Mouse (Mus musculus) MEL (cell line): ENCODE measurements around the gene Hnrnpul1.

Experiments used
- CTCF ChIP-seq, 3 experiments: IDR thresholded peaks in 2 of 3; conservative IDR thresholded peaks in 1 of 3; 2 replicates each; pipeline ENCODE4 v1.5.1; 2011 to 2012; ENCODE audit warnings: low read length in 3 of 3, low read depth in 2 of 3, mild to moderate bottlenecking in 2 of 3, improper control_type of control experiment in 1 of 3, inconsistent platforms in 1 of 3, mixed read lengths in 1 of 3, moderate library complexity in 1 of 3; ENCODE audit not compliant: control insufficient read depth in 1 of 3, insufficient read depth in 1 of 3, poor library complexity in 1 of 3, severe bottlenecking in 1 of 3
- JUND ChIP-seq: IDR thresholded peaks from 2 replicates; pipeline ENCODE4 v1.6.1; 2011; ENCODE audit warnings: low read depth, mild to moderate bottlenecking, improper control_type of control experiment, low read length
- MAX ChIP-seq: IDR thresholded peaks from 2 replicates; pipeline ENCODE4 v1.6.1; 2011; ENCODE audit warnings: low read length, improper control_type of control experiment
- POLR2A ChIP-seq, 2 experiments: IDR thresholded peaks; 2 replicates each; pipeline ENCODE4 v1.6.1; 2011 to 2012; ENCODE audit warnings: low read length in 2 of 2, mild to moderate bottlenecking in 2 of 2, control low read depth in 1 of 2, improper control_type of control experiment in 1 of 2, low read depth in 1 of 2, moderate library complexity in 1 of 2; ENCODE audit not compliant: control insufficient read depth in 1 of 2, insufficient read depth in 1 of 2, poor library complexity in 1 of 2
- RCOR1 ChIP-seq: IDR thresholded peaks from 2 replicates; pipeline ENCODE4 v1.6.1; 2012; ENCODE audit warnings: low read depth, mild to moderate bottlenecking, inconsistent platforms, low read length, improper control_type of control experiment
- TAL1 ChIP-seq: IDR thresholded peaks from 2 replicates; pipeline ENCODE4 v1.6.1; 2012; ENCODE audit warnings: mild to moderate bottlenecking, inconsistent platforms, low read length, moderate library complexity, mixed read lengths
- TBP ChIP-seq: IDR thresholded peaks from 2 replicates; pipeline ENCODE4 v1.8.0; 2011; ENCODE audit warnings: low read depth, low read length, improper control_type of control experiment
- TCF12 ChIP-seq: IDR thresholded peaks from 2 replicates; pipeline ENCODE4 v1.6.1; 2014; ENCODE audit warnings: low read depth, mild to moderate bottlenecking, inconsistent platforms, low read length, improper control_type of control experiment, moderate library complexity
- ZC3H11A ChIP-seq: IDR thresholded peaks from 2 replicates; pipeline ENCODE4 v1.6.1; 2012; ENCODE audit warnings: low read depth, mild to moderate bottlenecking, inconsistent platforms, low read length, improper control_type of control experiment
- ZKSCAN1 ChIP-seq: IDR thresholded peaks from 2 replicates; pipeline ENCODE4 v1.6.1; 2012; ENCODE audit warnings: low read depth, mild to moderate bottlenecking, inconsistent platforms, low read length, improper control_type of control experiment, moderate library complexity

- TF ChIP-seq CTCF (IDR thresholded peaks at IDR 0.05 in 2 of 3, conservative IDR thresholded peaks at IDR 0.05 in 1 of 3; ENCODE audit: control insufficient read depth in 1 of 3, insufficient read depth in 1 of 3, low read depth in 2 of 3, low read length in 3 of 3, poor library complexity in 1 of 3, severe bottlenecking in 1 of 3) = no peak
- no peak for TF ChIP-seq TBP
- no peak for TF ChIP-seq MAX
- peak in 1 of 2 experiments; percentile 21; a peak in 1 of 4 replicates for TF ChIP-seq POLR2A (IDR thresholded peaks at IDR 0.05; ENCODE audit: control insufficient read depth in 1 of 2, insufficient read depth in 1 of 2, low read depth in 1 of 2, low read length in 2 of 2, poor library complexity in 1 of 2)
- TF ChIP-seq ZC3H11A = no peak
- no peak for TF ChIP-seq TCF12
- TF ChIP-seq ZKSCAN1 = no peak
- TF ChIP-seq TAL1 = no peak
- TF ChIP-seq RCOR1 = no peak
- no peak for TF ChIP-seq JUND
Measured at GRCm38 (mm10) chr7:25753643-25754438, 716 bp downstream of the Hnrnpul1 start.
